Mouse (Mus musculus) large intestine, adult 2 months (tissue): ENCODE measurements at regions not wholly inside any gene's neighbourhood (a gene's known extent, or its start where the extent isn't known, plus 50 kb on each side); places are given as distances from the start of the nearest gene placed in this dataset.
"Not testable (repeated sequence)": the region's sequence is repeated elsewhere in the genome, so short reads cannot be mapped to it uniquely, and the experiment has no call there.

Experiments used
- DNase-seq: peaks from one replicate; pipeline ENCODE4 v3.0.0-alpha.2; 2012; ENCODE audit warnings: low read depth, low spot score
- WGBS: fragments of 180-500 bp; shearing (Covaris S2); methylation state at CpG from one replicate; pipeline ENCODE4 v1.1.7; 2018; 5-methylcytosine and 5-hydroxymethylcytosine counted together

- DNase-seq = peak; percentile 10
- WGBS = 46% methylated on average over 4 of the region's 4 CpGs
Measured at GRCm38 (mm10) chr6:95058017-95058416, 59.0 kb upstream of the Kbtbd8 start.

GRCm38 (mm10) chr6:95056222-95056621 lies 60.8 kb upstream of the Kbtbd8 start:
- DNase-seq = no peak
- WGBS = 97% methylated on average over 2 of the region's 2 CpGs

GRCm38 (mm10) chr6:95053717-95054382 lies 63.2 kb upstream of the Kbtbd8 start:
- no peak for DNase-seq
- WGBS = 49% methylated on average over 9 of the region's 9 CpGs

DNA sequence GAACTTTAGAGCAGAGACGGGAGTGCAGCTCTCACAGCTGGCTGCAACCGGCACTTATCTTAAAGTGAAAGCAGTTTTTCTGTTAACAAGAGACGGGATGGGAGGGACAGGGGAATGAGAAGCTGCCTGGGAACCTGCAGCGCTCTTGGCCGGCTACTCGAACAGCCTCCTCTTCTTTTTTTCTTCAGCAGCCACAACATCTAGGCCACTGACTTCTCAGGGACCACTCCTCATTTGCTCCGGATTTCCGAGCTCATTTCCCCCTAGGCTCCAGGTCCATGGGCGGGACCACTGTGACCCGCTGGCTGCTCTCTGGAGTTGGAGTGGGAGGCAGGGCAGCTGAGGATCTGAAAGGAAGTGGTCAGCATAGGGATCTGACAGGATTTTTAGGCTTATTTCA lies 75.7 kb upstream of the Kbtbd8 start:
- WGBS = 9% methylated on average over 7 of the region's 10 CpGs
- not testable (repeated sequence) for DNase-seq

DNA sequence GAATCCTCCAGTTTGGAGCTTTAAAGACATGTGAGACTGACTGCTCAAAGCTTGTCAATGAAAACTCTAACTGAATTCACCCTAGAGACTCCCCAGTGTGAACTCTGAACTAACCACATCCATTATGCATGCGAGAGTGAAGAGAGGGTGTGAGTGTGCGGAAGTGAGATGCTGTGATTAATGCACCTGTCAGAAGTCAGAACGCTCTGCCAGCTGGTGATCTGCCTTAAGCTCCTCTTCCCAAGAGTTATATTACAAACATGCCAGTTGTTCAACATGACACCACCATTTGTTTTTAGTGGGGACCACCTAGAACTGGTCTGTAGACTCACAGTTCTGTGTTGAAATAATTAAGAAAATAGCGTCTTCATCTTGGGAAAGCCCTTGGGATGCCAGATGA lies 92.8 kb upstream of the Kbtbd8 start:
- 48% methylated on average over 4 of the region's 4 CpGs for WGBS
- DNase-seq = no peak

DNA sequence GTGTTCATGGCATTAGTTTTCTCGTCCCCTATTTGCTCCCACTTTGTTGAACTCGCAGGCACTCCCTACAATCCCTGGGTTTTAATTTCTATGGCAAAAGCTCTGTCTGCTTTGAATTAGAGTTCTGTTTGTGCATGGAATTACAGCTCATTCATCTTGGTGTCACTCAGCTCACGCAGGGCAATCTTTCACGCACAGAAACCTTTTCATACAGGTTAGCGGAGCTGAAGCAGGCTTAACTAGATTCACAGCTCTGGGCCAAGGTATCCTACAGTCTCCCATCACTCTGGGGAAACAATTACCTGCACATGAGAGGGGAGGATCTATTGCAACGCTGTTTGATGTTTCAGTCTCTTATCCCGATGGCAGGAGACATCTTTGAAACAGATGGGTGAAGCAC lies 95.3 kb upstream of the Kbtbd8 start:
- no peak for DNase-seq
- 47% methylated on average over 7 of the region's 7 CpGs for WGBS

DNA sequence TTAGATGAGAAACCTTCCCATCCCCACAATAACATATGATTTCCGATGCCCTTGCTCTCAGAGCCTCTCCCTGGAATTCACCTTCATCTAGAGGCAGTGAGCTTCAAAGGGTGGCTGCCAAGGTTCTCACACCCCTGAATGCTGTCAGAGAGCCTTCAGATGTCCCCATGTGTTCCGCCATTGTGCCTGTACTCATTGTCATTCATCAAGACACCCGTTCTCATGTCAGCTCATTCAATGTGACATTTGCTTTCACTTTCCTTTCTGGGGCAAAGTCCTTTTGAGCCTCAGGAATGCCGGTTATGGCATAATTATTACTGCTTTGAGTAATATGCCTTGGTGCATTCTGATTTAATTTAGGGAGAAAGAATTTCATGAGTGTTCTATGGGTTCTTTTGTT lies 99.1 kb upstream of the Kbtbd8 start:
- WGBS = 30% methylated on average over 4 of the region's 4 CpGs

GRCm38 (mm10) chr6:95017484-95017883 lies 99.6 kb upstream of the Kbtbd8 start:
- WGBS = 66% methylated on average over 3 of the region's 3 CpGs
- DNase-seq = no peak

More for the DNA sequence above, 99.1 kb upstream of the Kbtbd8 start:
- peak; percentile 39 for DNase-seq

- 62% methylated on average over 5 of the region's 5 CpGs for WGBS
- no peak for DNase-seq
Measured at GRCm38 (mm10) chr6:95013096-95013495, 103.9 kb upstream of the Kbtbd8 start.

DNA sequence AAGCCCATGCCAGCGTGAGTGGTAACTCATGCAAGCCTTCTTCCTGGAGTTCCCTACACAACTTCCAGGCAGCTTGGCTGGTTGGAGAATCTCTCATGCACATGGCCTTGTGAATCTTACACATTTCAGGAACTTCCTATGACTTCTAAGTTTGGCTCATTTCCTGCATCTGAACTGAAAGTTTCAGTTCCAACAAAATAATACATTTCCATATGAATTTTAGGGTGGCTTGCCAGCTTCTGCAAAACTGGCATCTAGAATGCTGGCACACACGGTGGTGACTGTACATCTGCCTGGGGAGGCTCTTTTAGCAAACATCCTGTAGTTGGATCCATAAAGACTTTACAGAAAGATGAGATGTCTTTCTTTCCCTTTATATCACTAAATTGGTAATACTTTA lies 110.6 kb upstream of the Kbtbd8 start:
- no peak for DNase-seq
- WGBS = 79% methylated on average over 2 of the region's 2 CpGs

- DNase-seq = no peak
- WGBS = 29% methylated on average over 3 of the region's 3 CpGs
Measured at GRCm38 (mm10) chr6:95003716-95004115, 113.3 kb upstream of the Kbtbd8 start.

DNA sequence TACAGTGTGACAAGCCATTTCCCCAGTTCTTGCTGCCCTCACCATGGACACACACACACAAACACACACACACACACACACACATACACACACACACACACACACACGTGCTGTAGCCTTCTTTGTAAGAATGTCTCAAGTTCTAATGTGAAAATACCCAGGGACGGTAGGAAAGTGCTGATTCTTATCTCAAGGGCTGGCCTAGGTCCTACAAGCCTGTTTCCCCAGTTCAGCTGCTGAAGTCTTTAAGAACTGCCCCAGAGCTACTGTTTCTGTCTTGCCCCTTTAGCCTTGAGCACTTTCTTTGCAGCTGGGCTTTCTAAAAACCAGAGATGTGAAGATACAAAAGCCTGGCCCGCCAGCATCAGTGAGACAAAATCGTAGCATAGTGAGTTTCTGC lies 117.5 kb upstream of the Kbtbd8 start:
- no peak for DNase-seq
- 49% methylated on average over 4 of the region's 4 CpGs for WGBS

DNA sequence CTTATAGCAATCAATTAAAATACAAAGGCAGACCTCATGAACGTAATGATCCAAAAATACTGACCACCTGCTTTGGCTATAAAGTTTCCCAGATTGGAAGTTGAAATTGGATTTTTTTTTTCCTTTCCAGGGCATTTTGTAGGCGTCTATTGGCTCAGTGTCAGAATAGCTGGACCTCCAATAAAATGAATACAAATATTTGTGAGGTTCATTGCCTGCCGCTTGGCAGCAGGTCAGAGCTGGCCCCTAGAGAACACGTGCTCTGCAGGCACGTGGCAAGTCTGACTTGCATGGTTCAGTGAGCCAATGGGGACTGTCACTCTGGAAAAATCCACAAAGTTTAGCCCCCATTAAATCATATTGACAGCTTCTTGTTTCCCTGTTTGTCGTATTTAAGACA lies 118.0 kb upstream of the Kbtbd8 start:
- WGBS = 10% methylated on average over 6 of the region's 6 CpGs
- DNase-seq = peak; percentile 25

- no peak for DNase-seq
- 60% methylated on average over 2 of the region's 2 CpGs for WGBS
Measured at GRCm38 (mm10) chr6:94998371-94998770, 118.7 kb upstream of the Kbtbd8 start.

DNA sequence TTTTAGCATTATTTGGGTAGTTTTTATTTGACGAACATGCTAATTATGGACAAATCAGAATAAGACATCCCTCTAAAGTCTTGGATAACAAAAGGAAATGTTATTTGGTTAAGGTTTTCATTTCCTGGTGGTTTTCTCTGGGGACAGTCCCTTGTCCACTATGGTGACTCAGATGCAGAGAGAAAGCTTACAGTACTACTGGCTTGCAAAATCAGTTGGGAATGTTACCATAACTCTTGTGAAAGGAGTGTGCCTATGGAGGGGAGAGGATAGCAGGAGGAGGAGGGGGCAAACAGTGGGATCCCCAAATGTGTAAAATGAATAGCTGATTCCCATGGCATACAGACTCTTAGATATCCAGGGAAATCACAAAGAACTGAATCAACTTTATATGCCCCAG lies 122.7 kb upstream of the Kbtbd8 start:
- WGBS = 93% methylated on average over 1 of the region's 1 CpGs

GRCm38 (mm10) chr6:94987427-94987826 lies 129.6 kb upstream of the Kbtbd8 start:
- WGBS = 26% methylated on average over 5 of the region's 5 CpGs
- no peak for DNase-seq

More for the DNA sequence above, 122.7 kb upstream of the Kbtbd8 start:
- no peak for DNase-seq

DNA sequence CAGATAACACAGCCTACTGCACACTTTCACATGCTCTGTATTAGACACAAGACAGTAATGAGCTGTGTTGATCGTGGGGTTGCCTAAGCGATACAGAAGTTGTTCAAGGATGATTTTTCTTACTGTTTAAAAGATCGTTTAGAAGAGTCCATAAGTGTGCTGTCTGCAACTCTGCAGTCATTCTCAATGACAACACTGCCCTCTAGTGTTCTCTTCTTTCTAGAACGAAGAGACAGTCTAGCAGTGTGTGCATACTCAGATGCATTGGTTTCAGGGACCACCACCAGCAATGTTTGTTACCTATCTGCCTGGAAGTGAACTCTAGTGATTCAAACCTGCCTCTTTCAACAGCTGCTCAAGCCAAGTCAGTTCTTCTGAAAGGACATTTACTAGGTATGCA lies 130.7 kb upstream of the Kbtbd8 start:
- WGBS = 4% methylated on average over 4 of the region's 4 CpGs
- peak; percentile 51 for DNase-seq

GRCm38 (mm10) chr6:94984411-94984895 lies 132.6 kb upstream of the Kbtbd8 start:
- DNase-seq = no peak
- WGBS = 92% methylated on average over 3 of the region's 3 CpGs

DNA sequence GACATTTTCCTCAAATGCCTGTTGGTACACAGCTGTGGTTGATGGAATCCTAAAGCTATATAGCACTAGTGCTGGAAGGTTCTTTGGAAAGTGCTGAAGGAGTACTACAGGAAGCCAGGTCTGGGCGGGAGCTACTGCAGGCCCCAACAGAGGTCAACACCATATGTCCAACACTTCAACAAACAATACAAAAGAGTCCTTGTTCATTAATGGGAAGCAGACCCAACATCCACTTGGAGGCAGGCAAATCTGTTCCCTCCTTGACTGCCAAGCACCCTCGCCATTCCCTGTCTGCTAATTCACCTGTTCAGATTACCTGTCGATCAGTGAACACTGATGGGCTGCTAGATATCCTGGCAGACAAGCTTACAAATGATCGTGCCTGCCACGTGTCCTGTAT lies 148.4 kb upstream of the Kbtbd8 start:
- no peak for DNase-seq
- WGBS = 50% methylated on average over 5 of the region's 5 CpGs

GRCm38 (mm10) chr6:94966962-94967361 lies 150.1 kb upstream of the Kbtbd8 start:
- WGBS = 3% methylated on average over 3 of the region's 3 CpGs

DNA sequence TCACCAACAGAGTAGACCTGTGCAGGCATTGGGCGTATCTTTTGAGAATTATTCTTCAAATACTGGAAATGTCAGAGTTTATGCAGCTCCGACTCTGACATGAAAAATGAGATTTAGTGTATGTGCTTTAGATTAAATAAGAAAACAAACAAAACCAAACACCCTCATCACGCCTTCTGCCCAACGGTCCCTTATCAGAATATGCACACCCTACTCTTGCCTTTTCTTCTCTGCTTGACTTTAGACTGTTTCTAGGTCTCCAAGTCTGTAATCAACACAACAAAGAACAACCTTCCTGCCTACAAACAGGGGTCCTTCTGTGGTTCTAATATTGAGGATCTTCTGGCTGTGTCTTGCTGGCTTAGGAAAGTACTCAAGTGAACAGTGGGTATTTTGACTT lies 153.8 kb upstream of the Kbtbd8 start:
- DNase-seq = no peak
- WGBS = 73% methylated on average over 4 of the region's 4 CpGs

More at GRCm38 (mm10) chr6:94966962-94967361, 150.1 kb upstream of the Kbtbd8 start:
- DNase-seq = peak; percentile 42
